Mouse (Mus musculus): ENCODE data around the gene Tldc1.

DNA sequence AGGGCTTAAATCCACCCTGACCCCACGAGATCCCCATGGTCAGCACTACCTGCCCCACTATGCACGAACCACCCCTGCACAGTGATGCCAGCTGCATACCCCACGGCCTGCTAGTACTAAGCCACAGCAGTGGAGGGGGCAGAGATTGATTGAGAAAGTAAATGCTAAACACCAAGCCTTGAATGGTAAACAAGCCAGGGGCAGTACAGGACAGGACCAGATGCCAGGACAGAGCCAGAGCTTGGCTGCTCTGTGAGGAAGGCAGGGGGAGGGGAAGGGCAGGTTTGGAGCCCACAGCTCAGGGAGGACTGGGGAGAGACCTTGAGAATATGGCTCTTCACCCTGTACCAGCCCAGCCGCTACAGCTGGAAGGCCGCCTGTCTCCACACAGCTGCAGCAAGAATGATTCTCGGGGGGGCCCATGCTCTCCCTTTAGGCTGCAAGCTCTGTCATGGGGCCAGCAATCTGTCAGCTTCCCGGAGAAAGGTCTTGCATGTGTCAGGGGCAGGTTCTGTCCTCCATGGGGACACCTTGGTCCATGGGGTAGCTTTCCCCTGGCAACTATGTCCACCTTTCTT lies 1.5 kb downstream of the Tldc1 start:
- TF ChIP-seq CTCF (IDR thresholded peaks at IDR 0.05; ENCODE audit: low read depth) = no peak
- TF ChIP-seq EP300 (IDR thresholded peaks at IDR 0.05; ENCODE audit: low read depth) = no peak

Measured in liver, embryonic 14.5 days (tissue).